Mouse (Mus musculus) frontal cortex, adult (tissue): ENCODE results near the gene Chpt1.
"Not testable (repeated sequence)": the region's sequence is repeated elsewhere in the genome, so short reads cannot be mapped to it uniquely, and the experiment has no call there.

Experiments
- ATAC-seq: cut with Nextera tagmentation; 2 replicates; pipeline ENCODE4 v1.9.2; 2017; ENCODE audit warnings: mild to moderate bottlenecking, moderate library complexity, mixed read lengths; ENCODE audit not compliant: low TSS enrichment

The Chpt1 gene

GRCm38 (mm10) chr10:88503421-88504314, at the start of gene Chpt1:
Gene Chpt1, minus strand, starts transcription at chr10:88504073.
- ATAC-seq = peak; percentile 77

GRCm38 (mm10) chr10:88552738-88553137, 48.9 kb upstream of the Chpt1 start:
- no peak for ATAC-seq

DNA sequence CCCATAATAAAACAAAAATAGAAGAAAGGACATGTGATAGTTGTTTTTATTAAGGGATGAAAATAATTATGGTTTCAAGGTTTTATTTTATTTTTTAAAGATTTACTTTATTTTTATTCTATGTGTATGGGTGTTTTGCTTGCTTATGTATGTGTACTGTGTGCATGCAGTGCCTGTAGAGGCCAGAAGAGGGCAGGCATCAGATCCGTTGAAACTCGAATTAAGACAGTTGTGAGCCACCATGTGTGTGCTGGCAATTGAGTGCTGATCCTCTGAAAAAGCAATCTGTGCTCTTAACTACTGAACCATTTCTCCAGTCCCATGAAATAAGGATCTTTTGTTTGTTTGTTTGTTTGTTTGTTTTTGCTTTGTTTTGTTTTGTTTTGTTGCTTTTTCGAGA, 46.4 kb upstream of the Chpt1 start:
- no peak for ATAC-seq

GRCm38 (mm10) chr10:88547635-88548034, 43.8 kb upstream of the Chpt1 start:
- no peak for ATAC-seq

- no peak for ATAC-seq
Observed at GRCm38 (mm10) chr10:88530631-88531030, 26.8 kb upstream of the Chpt1 start.

DNA sequence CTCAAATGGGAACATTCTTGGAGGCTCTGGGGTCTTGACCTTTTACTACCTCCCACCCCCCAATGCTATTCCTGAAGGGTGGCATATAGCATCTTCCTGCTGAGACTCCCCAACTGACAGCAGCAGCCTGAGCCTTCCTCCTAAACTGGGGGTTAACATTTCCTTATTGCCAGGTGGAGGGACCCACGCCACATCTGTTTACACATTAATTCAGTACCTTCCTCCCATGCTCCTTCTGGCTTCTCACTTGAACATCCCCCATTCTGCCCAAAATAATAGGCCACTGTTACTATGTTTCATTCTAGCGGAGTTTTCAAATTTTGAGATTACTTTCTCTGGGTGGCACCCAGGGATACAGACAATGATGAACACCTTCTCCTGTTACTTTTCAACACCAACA, 20.1 kb upstream of the Chpt1 start:
- peak; percentile 57; the same call in 1 of the 2 replicates for ATAC-seq

DNA sequence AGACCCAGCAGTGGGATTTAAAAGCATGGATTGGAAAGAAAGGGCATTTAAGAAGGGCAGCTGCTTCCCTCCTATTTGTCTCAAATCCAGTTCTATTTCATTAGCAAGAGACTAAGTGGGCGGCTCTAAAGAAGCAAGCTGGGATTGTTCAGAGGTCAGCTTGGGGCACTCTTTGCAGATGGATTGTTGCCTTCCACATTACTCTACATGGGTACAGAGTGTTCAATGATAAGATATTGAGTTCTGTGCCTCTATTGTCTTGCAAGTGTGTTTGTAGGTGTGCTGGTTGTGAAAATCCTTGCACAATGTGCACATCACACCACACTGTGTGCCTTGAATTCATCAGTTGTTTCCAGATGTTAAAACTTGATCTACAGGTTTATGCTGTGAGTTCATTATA, 19.3 kb upstream of the Chpt1 start:
- no peak for ATAC-seq

- no peak for ATAC-seq
Observed at GRCm38 (mm10) chr10:88522795-88523194, 18.9 kb upstream of the Chpt1 start.

DNA sequence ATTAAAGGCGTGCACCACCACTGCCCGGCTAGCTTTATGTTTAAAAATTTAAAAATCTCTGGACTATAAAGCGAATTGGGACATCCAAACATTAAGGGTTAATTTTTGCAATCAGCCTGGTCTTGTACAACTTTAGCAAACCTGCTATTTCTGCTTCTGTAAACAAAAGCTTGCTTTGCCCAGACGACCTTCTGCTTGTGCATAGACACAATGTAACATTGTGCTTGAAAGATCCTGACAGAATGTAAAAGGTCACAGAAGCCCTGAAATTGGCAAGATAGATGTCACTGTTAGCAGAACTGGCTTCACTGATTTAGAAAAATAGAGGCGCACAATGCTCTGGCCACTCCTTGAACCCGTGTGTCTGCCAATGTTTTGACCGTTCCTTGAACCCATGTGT, 11.2 kb upstream of the Chpt1 start:
- not testable (repeated sequence) for ATAC-seq

DNA sequence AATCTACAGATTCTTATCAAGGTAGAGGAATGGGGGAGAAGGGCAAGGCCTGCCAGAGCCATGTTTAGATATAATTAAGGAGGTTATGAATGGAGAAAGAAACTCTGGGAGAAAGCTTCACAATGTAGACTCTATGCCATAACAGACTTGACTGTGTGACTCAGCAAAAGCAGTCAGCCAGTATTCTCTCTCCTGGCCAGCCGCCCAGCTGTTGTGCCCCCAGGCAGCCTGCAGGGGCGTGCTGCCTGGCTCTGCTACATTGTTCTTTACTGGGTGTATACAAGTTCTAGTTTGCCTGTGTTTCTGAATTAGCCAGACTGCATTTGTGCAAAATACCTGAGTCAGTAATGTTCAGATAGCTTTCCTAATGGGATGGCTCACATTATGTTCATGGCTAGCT, 10.6 kb upstream of the Chpt1 start:
- peak; percentile 69 for ATAC-seq

- ATAC-seq = no peak
Observed at GRCm38 (mm10) chr10:88513574-88514135, 9.8 kb upstream of the Chpt1 start.

GRCm38 (mm10) chr10:88511355-88511754, 7.5 kb upstream of the Chpt1 start:
- ATAC-seq = no peak

GRCm38 (mm10) chr10:88510503-88511271, 6.8 kb upstream of the Chpt1 start:
- no peak for ATAC-seq

GRCm38 (mm10) chr10:88507691-88508143, 3.8 kb upstream of the Chpt1 start:
- no peak for ATAC-seq

DNA sequence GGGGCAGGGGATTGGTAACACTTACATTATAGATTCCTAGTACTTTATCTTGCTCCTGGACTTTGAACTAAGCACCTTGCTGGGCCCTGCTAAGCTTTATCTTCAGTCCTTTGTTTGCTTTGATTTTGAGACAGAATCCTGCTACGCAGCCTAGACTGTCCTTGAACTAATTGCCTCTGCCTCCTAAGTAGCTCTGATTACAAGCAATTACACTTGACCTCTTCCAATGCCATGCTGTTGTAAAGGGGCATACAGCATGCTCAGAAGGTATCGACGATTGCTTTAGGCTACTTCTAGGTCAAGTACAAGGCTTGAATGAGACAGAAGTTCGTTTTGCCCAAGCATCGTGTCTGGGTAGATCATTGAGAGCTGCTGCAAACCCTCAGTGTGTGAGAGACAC, 1.4 kb upstream of the Chpt1 start:
- ATAC-seq = no peak

GRCm38 (mm10) chr10:88504481-88504880, 608 bp upstream of the Chpt1 start:
- ATAC-seq = no peak

DNA sequence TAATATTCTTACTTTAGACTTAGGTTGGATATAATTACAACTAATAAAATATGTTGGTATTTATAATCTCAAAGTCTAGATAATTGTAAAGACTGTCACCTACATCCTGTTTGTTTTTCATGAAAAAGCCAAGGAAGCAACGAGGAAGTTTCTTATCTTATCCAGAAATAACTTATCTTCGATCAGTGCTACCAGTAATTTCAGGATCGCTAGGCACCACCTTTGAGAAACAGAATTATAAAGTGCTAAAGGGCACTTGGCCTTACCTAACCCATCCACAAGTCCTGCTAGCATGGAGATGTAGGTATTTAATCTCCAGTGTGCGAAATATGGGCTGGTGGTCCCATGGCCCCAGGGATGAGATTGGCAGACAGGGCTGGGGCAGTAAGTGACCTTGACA, 954 bp downstream of the Chpt1 start:
- no peak for ATAC-seq

DNA sequence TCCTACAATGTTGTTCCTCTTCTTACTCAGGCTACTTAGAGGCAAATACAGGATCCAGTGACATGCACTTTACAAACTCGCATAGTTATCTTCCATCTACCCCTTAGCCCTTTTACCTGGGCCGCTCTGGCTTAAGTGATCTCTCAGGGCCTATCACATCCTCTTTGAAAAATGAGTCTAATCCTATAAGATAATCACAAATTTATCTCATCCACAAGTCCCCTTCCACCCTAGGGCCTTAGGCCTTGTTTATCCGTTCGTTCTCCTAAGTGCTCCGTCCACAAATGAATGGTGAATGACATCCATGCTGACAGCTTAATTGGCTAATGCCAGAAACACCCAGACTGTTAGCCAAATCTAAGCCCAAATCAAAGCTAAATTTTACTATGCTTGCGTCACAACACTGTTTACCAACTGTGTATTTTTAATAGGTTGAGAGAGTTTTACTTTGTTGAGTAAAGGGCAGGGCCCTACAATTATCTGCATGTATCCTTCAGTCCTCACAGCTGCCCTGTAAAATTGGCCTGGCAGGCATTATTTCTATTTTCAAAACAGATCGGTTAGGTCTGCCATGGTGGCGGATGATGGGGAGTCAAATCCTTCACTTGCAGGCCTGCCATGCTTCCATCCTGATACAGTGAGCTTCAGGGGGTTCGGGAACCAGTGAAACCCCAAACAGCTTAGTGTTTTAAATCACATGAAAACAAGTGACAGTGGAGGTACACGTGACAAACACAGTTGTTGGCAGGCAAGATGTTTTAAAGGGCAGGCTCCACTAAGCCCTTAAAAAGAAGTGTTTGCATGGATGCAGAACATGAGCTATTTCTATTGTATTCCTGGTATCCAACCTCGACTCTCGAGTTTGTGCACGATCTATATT, 1.7 kb downstream of the Chpt1 start:
- 0 out of 2 replicates have a peak, but pooled peaks have one; percentile 11 for ATAC-seq

DNA sequence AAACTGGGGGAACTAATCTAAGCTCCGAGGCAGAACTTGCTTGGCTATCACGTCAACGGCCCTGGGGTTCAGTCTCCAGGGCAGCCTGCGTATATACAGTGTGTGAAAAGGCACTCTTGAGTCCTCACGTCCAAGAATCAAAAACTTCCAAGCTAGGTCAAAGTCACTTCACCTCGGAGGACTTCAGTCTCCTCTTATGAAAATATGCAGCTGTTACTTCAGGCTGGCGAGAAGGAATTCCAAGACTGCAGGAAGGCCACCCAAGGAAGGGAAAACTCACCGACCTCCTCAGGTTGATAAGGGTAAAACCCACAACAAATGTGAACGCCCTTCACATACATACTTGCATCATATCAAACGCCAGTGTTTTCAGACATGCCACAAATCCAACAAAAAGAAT, 2.5 kb downstream of the Chpt1 start:
- no peak for ATAC-seq

DNA sequence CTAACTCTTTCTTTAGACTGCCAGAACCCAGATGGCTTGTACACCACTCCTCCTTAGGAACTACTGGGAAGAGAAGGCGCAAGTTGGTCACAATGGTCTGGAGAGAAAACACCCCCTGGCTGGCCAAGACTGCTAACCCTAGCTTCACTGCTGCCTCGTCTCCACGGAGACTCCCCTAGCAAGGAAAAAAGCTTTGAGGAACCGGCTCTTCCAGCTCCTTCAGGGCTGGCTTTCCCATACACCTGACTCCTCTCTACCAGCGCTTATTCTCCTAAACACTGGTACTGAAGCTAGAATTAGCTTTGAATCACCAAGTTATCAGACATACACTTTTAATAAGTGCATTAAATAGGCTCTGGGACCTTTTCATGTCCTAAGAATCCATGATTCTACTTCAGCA, 3.9 kb downstream of the Chpt1 start:
- ATAC-seq = no peak

DNA sequence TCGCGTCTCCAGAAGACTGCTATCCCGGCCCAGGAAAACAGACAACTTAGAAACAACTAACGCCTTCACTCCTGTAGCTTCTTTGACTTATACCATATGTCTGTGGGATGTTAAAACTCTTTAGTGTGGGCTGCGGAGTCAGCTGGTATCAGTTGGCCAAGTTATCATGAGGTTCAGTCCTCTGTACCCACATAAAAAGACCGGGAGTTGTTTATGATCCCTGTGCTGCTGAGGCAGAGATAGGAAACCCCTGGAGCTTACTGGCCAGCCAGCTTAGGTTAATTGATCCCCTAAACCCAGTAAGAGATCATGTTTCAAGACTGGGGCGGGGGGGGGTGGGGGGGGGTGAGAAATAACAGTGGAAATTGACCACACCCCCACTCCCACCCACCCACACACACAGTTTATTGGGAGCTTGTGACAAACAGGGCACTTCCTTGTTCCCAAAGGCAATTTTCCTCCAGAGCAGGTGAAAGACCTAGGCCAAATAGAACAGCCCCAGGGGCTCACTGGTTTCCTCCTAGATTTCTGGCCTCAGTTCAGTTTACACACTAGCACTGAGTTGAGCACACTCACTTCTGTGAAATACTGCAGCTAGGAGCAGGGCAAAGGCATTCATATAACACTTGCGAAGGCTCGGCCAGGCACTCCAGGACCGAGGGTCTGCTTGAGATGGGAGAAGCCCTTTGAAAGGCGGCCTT, 6.9 kb downstream of the Chpt1 start:
- peak; percentile 88 for ATAC-seq
